Mouse (Mus musculus): Measurements from ENCODE around the gene Ccnf. TPM values are rescaled to one million over a fixed set of nuclear protein-coding genes. Genes with fewer than 3 reads are reported as not detected.

Ccnf gene
- polyA plus RNA-seq, 1 experiment from 2014 or later, result 7.0 TPM

DNA sequence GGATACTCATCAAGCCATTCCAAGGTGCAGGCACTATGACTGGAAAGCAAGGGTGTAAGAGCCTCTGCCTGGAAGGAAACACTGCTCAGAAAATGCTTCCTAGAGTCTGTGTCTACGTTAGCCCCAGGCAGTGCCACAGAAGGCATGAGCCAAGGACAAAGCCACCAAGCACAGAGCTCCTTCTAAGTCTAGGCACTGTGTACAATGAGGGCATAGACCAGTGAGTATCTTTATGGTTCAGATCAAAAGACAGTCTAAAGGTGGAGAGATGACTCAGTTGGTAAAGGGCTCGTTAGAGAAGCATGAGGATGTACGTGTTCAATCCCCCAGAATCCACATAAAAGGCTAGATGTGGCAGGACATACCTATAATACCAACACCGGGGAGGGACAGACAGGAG lies 50.2 kb downstream of the Ccnf start:
- Histone ChIP-seq H3K36me3 (ENCODE audit: control insufficient read depth, insufficient read depth, low read length) (no peaks in the 10 kb centered on the region), H3K9me3 (ENCODE audit: control insufficient read depth, low read length) (no peaks in the 10 kb centered on the region), H3K27ac (ENCODE audit: low read depth, low read length) (no peak overlapping the region), H3K4me3 (ENCODE audit: low read depth, low read length) (no peak overlapping the region), H3K9ac (replicated peaks; ENCODE audit: low read depth, low read length) (no peak overlapping the region), H3K4me2 (ENCODE audit: low read depth, low read length) (no peak overlapping the region), H3K27me3 (ENCODE audit: control insufficient read depth, insufficient read depth, low read length) (no peaks in the 10 kb centered on the region), H3K4me1 (ENCODE audit: control insufficient read depth, insufficient read depth, low read length) (peaks cover 18% of the 10 kb centered on the region)
- 84% methylated on average over 4 of the region's 4 CpGs for WGBS
- no peak for ATAC-seq (ENCODE audit: low read depth)

DNA sequence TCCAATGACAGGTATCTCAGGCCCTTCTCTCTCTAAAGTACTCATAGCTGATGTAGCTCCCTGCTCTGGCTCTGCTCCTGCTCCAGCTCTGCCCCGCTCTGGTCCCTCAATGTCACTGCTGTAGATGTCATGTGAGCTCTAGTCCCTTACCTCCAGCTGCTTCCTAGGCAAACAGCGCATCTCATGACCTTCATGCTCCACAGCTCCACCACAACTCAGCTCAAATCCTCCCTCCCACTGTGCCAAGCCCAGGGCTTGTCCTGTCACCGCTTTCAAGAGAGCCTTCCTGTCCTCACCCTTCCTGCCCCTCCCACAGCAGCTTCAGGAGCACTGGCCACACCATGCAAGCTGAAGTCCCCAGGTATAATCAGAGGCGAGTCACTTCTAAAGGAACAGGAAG lies 51.5 kb downstream of the Ccnf start:
- ATAC-seq (ENCODE audit: low read depth), result no peak

DNA sequence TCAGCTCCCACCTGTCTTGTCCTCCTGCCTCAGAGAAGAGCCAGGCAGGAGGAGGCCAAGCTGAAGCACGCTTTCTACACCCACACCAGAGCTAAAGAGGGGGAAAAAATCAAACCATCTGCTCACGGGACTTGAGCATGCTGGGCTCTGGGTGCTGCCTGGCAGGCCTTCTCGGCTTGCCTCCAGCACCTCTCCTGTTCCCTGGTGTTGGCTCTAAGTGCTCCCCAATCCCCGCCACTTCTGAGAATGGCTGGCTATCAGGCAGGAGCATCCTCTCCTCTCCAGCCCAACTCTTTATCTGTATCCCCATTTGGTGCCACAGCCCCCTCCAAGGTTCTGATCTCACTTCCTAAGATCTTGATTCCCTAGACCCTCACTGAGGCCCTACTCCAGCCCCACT lies 52.0 kb downstream of the Ccnf start:
- Histone ChIP-seq H3K9me3 (ENCODE audit: control insufficient read depth, low read length) (no peaks in the 10 kb centered on the region), H3K9ac (replicated peaks; ENCODE audit: low read depth, low read length) (no peak overlapping the region), H3K36me3 (ENCODE audit: control insufficient read depth, insufficient read depth, low read length) (no peaks in the 10 kb centered on the region), H3K4me3 (ENCODE audit: low read depth, low read length) (no peak overlapping the region), H3K4me1 (ENCODE audit: control insufficient read depth, insufficient read depth, low read length) (peaks cover 8% of the 10 kb centered on the region), H3K27ac (ENCODE audit: low read depth, low read length) (no peak overlapping the region), H3K27me3 (ENCODE audit: control insufficient read depth, insufficient read depth, low read length) (no peaks in the 10 kb centered on the region), H3K4me2 (ENCODE audit: low read depth, low read length) (no peak overlapping the region)
- ATAC-seq (ENCODE audit: low read depth), result no peak
- 88% methylated on average over 4 of the region's 4 CpGs for WGBS

More for the DNA sequence above, 51.5 kb downstream of the Ccnf start:
- Histone ChIP-seq H3K4me2 (ENCODE audit: low read depth, low read length) (no peak overlapping the region), H3K4me3 (ENCODE audit: low read depth, low read length) (no peak overlapping the region), H3K27ac (ENCODE audit: low read depth, low read length) (no peak overlapping the region), H3K27me3 (ENCODE audit: control insufficient read depth, insufficient read depth, low read length) (no peaks in the 10 kb centered on the region), H3K9me3 (ENCODE audit: control insufficient read depth, low read length) (no peaks in the 10 kb centered on the region), H3K9ac (replicated peaks; ENCODE audit: low read depth, low read length) (no peak overlapping the region), H3K4me1 (ENCODE audit: control insufficient read depth, insufficient read depth, low read length) (peaks cover 13% of the 10 kb centered on the region), H3K36me3 (ENCODE audit: control insufficient read depth, insufficient read depth, low read length) (no peaks in the 10 kb centered on the region)
- WGBS, result 68% methylated on average over 4 of the region's 4 CpGs

DNA sequence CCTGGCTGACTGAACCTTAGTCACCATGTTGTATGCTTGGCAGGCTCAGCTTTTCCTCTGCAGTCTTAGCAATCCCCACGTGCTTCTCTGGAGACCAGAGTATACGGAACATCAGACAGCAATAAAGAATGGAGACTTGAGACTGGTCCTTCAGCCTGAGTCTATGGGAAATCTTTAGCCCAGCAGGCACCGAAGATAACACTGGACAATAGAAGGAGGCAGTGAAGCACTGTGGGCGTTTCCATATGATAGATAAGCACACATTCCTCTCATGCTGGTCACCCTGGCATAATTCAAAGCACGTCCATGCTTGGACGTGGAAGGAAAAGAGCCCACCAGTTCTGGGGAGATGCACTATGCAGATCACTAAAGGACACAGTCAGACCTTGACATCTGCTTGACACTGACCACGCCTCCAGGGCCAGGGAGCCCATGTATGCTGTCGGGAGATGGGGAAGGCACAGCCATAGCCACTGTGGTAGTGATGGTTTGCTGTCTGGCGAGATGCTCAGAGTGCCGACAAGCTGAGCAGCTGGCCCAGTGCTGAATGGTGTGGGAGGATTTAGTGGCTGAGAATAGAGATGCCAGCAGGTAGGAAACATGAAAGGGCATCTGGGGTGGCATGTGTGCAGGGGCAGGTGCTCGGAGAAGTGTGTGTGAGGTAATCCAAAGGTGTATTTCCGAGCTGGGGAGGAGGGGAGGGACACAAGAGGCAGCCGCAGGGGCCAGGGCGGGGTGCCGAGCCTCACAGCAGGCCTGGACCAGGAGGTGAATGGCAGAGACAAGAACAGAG lies 54.1 kb downstream of the Ccnf start:
- no peak overlapping the region for H3K4me3 ChIP-seq (ENCODE audit: low read depth, low read length)
- WGBS, result 67% methylated on average over 15 of the region's 15 CpGs
- no peaks in the 10 kb centered on the region for H3K4me1 ChIP-seq (ENCODE audit: control insufficient read depth, insufficient read depth, low read length)
- H3K27me3 ChIP-seq (ENCODE audit: control insufficient read depth, insufficient read depth, low read length), result no peaks in the 10 kb centered on the region
- no peak overlapping the region for H3K27ac ChIP-seq (ENCODE audit: low read depth, low read length)
- H3K4me2 ChIP-seq (ENCODE audit: low read depth, low read length), result no peak overlapping the region
- no peak for ATAC-seq (ENCODE audit: low read depth)
- no peaks in the 10 kb centered on the region for H3K36me3 ChIP-seq (ENCODE audit: control insufficient read depth, insufficient read depth, low read length)
- H3K9ac ChIP-seq (replicated peaks; ENCODE audit: low read depth, low read length), result no peak overlapping the region
- H3K9me3 ChIP-seq (ENCODE audit: control insufficient read depth, low read length), result no peaks in the 10 kb centered on the region

DNA sequence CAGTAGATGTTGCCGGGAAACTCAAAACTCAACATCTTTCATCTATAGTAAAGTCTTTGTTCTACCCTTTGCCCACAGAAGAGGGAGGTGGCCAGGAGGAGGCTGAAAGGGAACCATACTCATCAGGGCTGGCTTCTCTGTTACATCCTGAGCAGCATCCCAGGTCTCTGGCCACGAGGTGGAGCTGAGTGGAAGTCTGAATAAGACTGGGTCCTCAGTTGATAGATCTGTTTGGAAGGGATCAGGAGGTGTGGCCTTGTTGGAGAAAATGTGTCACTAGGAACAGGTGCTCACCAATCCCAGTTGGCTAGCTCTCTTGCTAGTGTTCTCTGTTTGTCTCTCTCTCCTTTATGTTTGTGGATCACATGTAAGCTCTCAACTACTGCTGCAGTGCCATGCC lies 55.9 kb downstream of the Ccnf start:
- Histone ChIP-seq H3K4me1 (ENCODE audit: control insufficient read depth, insufficient read depth, low read length) (no peaks in the 10 kb centered on the region), H3K27ac (ENCODE audit: low read depth, low read length) (no peak overlapping the region), H3K9ac (replicated peaks; ENCODE audit: low read depth, low read length) (no peak overlapping the region), H3K27me3 (ENCODE audit: control insufficient read depth, insufficient read depth, low read length) (no peaks in the 10 kb centered on the region), H3K9me3 (ENCODE audit: control insufficient read depth, low read length) (no peaks in the 10 kb centered on the region), H3K4me3 (ENCODE audit: low read depth, low read length) (no peak overlapping the region), H3K4me2 (ENCODE audit: low read depth, low read length) (no peak overlapping the region), H3K36me3 (ENCODE audit: control insufficient read depth, insufficient read depth, low read length) (no peaks in the 10 kb centered on the region)
- 47% methylated on average over 2 of the region's 2 CpGs for WGBS
- no peak for ATAC-seq (ENCODE audit: low read depth)

DNA sequence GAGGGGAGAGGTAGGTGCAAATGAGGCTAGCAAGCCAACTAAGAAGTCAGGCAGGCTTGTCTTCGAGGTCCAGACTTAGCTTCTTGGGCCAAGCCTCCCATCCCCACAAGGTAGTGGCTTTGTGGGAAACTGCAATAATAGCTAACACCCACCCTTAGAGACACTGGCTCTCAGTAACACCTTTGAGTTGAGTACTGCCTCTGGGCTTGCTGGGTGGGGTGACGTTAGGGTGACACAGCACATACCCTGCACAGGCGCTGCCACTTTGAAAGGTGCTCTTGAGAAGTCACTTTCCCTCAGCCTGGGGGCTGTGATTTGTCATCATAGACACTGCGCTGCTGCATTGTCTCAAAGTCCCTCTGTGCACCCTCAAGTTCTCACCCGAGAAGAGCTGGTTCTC lies 57.5 kb downstream of the Ccnf start:
- Histone ChIP-seq H3K4me2 (ENCODE audit: low read depth, low read length) (no peak overlapping the region), H3K36me3 (ENCODE audit: control insufficient read depth, insufficient read depth, low read length) (no peaks in the 10 kb centered on the region; the same call in 1 of the 2 replicates), H3K4me3 (ENCODE audit: low read depth, low read length) (no peak overlapping the region), H3K9me3 (ENCODE audit: control insufficient read depth, low read length) (no peaks in the 10 kb centered on the region), H3K4me1 (ENCODE audit: control insufficient read depth, insufficient read depth, low read length) (no peaks in the 10 kb centered on the region), H3K27ac (ENCODE audit: low read depth, low read length) (no peak overlapping the region), H3K27me3 (ENCODE audit: control insufficient read depth, insufficient read depth, low read length) (no peaks in the 10 kb centered on the region), H3K9ac (replicated peaks; ENCODE audit: low read depth, low read length) (no peak overlapping the region)
- WGBS, result 93% methylated on average over 5 of the region's 5 CpGs
- no peak for ATAC-seq (ENCODE audit: low read depth)

DNA sequence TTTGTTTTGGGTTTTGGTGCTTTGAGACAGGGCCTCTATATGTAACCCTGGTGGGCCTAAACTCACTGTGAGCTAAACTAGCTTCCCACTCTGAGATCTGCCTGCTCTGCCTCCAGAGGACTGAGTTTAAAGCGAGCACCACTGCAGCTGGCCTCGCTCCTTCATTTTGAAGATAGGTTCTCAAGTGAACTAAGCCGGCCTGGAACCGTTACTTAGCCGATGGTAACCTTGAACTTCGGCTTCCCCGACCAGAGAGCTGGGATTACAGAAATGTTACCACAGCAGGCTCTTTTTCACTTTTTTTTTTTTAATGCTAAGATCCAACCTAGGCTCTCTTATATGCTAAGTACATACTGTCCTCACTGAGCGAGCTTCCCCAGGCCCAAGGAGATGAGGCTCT lies 58.0 kb downstream of the Ccnf start:
- Histone ChIP-seq H3K36me3 (ENCODE audit: control insufficient read depth, insufficient read depth, low read length) (no peaks in the 10 kb centered on the region; the same call in 1 of the 2 replicates), H3K4me3 (ENCODE audit: low read depth, low read length) (no peak overlapping the region), H3K27ac (ENCODE audit: low read depth, low read length) (no peak overlapping the region), H3K27me3 (ENCODE audit: control insufficient read depth, insufficient read depth, low read length) (no peaks in the 10 kb centered on the region), H3K9ac (replicated peaks; ENCODE audit: low read depth, low read length) (no peak overlapping the region), H3K4me2 (ENCODE audit: low read depth, low read length) (no peak overlapping the region), H3K9me3 (ENCODE audit: control insufficient read depth, low read length) (no peaks in the 10 kb centered on the region), H3K4me1 (ENCODE audit: control insufficient read depth, insufficient read depth, low read length) (no peaks in the 10 kb centered on the region)
- WGBS, result 94% methylated on average over 8 of the region's 8 CpGs
- no peak for ATAC-seq (ENCODE audit: low read depth)

DNA sequence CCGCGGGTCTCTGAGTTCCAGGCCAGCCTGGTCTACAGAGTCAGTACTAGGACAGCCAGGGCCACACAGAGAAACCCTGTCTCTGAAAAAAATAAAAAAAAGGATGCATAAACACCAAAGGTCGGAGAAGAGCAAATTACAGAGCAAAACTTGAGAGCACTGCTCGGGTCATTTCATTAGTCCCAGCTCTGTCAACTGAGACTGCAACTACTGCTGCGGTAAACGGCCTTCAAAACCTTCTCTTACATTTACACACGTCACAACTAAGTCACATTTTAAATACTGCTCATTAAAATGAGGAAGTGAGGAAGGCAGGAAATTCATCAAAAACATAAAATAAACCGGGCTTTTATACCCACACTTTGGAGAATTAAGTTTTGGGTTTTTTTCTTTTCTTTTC lies 58.4 kb downstream of the Ccnf start:
- ATAC-seq (ENCODE audit: low read depth), result no peak
- 88% methylated on average over 8 of the region's 8 CpGs for WGBS
- H3K9me3 ChIP-seq (ENCODE audit: control insufficient read depth, low read length), result no peaks in the 10 kb centered on the region

DNA sequence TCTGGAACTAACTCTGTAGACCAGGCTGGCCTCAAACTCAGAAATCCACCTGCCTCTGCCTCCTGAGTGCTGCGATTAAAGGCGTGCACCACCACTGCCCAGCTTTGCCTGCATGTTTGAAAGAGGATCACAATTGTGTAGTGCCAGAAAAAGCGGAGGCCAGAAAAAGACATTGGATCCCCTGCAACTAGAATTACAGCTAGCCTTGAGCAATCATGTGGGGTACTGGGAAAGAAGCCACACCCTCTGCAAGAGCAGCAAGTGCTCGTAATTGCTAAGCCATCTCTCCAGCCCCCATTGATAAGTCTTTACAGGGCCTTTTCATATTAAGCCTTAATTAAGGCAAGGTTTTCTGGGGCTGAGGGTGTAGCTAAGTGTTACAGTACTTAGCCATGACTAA lies 59.8 kb downstream of the Ccnf start:
- Histone ChIP-seq H3K4me2 (ENCODE audit: low read depth, low read length) (no peak overlapping the region), H3K27me3 (ENCODE audit: control insufficient read depth, insufficient read depth, low read length) (no peaks in the 10 kb centered on the region), H3K9ac (replicated peaks; ENCODE audit: low read depth, low read length) (no peak overlapping the region), H3K9me3 (ENCODE audit: control insufficient read depth, low read length) (no peaks in the 10 kb centered on the region), H3K4me1 (ENCODE audit: control insufficient read depth, insufficient read depth, low read length) (no peaks in the 10 kb centered on the region), H3K36me3 (ENCODE audit: control insufficient read depth, insufficient read depth, low read length) (peaks cover 2% of the 10 kb centered on the region; the same call in 1 of the 2 replicates), H3K27ac (ENCODE audit: low read depth, low read length) (no peak overlapping the region), H3K4me3 (ENCODE audit: low read depth, low read length) (no peak overlapping the region)
- no peak for ATAC-seq (ENCODE audit: low read depth)
- 81% methylated on average over 4 of the region's 4 CpGs for whole genome bisulfite sequencing

More for the DNA sequence above, 58.4 kb downstream of the Ccnf start:
- no peak overlapping the region for H3K4me3 ChIP-seq (ENCODE audit: low read depth, low read length)
- H3K4me1 ChIP-seq (ENCODE audit: control insufficient read depth, insufficient read depth, low read length), result no peaks in the 10 kb centered on the region
- no peak overlapping the region for H3K27ac ChIP-seq (ENCODE audit: low read depth, low read length)
- H3K4me2 ChIP-seq (ENCODE audit: low read depth, low read length), result no peak overlapping the region
- no peaks in the 10 kb centered on the region for H3K27me3 ChIP-seq (ENCODE audit: control insufficient read depth, insufficient read depth, low read length)
- H3K9ac ChIP-seq (replicated peaks; ENCODE audit: low read depth, low read length), result no peak overlapping the region
- H3K36me3 ChIP-seq (ENCODE audit: control insufficient read depth, insufficient read depth, low read length), result peaks cover under 1% of the 10 kb centered on the region; the same call in 1 of the 2 replicates

All from neural tube, embryonic 14.5 days (tissue).